Mouse (Mus musculus) adrenal gland, postnatal 10 days (tissue): ENCODE data around the gene Zswim1. TPM values are rescaled to one million over a fixed set of nuclear protein-coding genes. Genes with fewer than 3 reads are reported as not detected.
"Not testable (repeated sequence)": the region's sequence is repeated elsewhere in the genome, so short reads cannot be mapped to it uniquely, and the experiment has no call there.

Source experiments
- DNase-seq: peaks from one replicate; pipeline ENCODE4 v3.0.0; 2021; ENCODE audit warnings: mixed read lengths
- total RNA-seq, 2 experiments: library from RNA; stranded (reverse); gene quantifications; 2 replicates each; pipeline ENCODE4 v1.2.3; 2021

Zswim1 gene
- total RNA-seq, 2 experiments from 2014 or later: 6.9 to 8.5 TPM

DNA sequence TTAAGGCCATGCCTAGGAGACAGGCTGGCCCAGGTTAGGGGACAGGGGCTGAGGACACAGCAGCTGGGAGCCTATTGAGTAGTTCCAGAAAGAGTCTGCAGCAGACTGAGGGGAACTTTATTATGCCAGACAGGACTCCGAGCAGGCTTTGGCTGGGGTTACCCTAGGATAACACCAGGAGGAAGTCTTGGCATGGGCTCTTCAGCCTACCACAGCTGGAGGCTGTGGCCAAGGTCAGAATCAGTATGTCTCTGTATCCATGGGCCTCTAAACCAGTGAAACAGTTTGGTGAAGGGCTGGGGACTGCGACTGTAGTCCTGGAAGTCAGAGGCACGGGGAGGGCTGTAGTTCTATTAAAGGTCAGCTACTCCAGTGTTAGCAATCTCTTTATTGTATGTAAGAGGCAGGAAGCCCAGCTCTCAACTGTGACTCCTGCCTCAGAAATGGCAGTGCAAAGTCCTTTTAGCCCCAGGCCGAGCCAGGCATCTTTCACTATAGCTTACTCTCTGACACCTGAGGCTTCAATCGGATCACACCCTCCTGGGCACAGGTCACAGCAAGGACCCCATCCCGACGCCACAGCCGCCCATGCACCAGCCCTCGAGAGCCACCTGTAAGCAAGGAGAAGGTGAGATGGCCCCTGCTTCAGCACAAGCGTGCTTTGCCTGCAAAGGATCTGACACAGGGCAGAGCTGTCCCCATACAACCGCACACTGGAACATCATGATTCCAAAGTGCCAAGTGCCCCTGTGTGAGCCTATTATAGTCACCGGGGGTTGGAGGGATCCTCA, 29.9 kb upstream of the Zswim1 start:
- DNase-seq: peak; percentile 53

DNA sequence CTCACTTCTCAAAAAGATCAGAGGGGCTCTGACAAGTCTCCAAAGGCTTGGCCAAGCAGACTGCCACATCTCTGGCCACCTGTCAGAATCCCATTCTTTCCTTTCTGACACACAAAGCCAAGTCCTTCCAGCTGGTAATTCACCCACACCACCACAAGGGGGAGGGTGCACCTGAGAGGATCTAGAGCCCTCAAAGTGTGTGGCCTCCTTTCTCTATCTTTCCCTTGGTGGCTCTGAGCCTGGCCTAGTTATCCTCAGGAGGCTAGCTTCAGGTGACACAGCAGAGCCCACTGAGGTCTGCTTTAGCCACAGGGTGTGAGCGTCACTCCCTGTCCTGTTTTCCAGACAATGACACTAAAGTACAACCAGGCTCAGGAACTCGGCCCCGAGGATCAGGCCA, 29.2 kb upstream of the Zswim1 start:
- peak; percentile 77 for DNase-seq

GRCm38 (mm10) chr2:164793772-164794171, 28.7 kb upstream of the Zswim1 start:
- DNase-seq: no peak

DNA sequence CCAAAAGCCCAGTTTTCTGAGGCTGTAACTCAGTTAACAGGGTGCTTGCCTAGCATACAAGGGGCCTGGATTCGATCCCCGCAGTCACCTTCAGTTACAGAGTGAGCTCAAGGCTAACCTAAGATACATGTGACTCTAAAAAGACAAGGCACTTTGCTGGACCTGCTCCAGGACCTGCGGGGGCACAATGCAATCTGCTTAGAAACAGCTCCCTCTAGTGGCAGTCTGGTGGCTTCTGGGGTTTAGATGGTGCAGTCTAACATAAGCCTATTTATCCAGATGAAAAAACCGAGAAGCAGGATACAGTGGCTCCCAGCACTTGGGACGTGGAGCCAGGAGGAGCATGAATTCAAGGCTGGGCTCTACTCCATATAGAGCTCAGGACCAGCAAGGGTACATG, 28.2 kb upstream of the Zswim1 start:
- peak; percentile 92 for DNase-seq

DNA sequence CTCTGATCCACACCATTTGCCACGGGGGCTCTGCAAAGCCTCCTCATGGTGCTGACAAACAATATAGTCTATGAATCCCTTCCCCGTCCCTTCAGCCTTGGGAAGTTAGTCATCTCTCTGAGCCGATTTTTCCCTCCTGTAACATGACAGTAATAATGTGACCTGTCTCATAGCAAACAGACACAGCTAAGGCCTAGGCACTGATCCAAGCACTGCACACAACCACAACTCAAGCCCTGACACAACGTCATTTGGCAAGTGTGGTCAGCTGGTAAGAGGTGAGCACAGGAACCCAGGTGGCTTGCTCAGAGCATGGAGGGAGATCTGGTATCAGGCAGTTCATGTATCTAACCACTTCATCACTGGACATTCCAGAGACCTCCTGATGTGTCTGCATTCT, 26.6 kb upstream of the Zswim1 start:
- no peak for DNase-seq

DNA sequence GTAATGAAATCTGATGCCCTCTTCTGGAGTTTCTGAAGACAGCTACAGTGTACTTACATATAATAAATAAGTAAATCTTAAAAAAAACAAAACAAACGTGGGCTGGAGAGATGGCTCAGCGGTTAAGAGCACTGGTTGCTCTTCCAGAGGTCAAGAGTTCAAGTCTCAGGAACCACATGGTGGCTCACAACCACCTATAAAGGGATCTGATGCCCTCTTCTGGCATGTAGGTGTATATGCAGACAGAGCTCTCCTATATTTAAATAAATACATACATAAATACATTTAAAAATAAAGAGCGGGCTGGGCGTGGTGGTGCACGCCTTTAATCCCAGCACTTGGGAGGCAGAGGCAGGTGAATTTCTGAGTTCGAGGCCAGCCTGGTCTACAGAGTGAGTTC, 23.9 kb upstream of the Zswim1 start:
- DNase-seq: not testable (repeated sequence)

DNA sequence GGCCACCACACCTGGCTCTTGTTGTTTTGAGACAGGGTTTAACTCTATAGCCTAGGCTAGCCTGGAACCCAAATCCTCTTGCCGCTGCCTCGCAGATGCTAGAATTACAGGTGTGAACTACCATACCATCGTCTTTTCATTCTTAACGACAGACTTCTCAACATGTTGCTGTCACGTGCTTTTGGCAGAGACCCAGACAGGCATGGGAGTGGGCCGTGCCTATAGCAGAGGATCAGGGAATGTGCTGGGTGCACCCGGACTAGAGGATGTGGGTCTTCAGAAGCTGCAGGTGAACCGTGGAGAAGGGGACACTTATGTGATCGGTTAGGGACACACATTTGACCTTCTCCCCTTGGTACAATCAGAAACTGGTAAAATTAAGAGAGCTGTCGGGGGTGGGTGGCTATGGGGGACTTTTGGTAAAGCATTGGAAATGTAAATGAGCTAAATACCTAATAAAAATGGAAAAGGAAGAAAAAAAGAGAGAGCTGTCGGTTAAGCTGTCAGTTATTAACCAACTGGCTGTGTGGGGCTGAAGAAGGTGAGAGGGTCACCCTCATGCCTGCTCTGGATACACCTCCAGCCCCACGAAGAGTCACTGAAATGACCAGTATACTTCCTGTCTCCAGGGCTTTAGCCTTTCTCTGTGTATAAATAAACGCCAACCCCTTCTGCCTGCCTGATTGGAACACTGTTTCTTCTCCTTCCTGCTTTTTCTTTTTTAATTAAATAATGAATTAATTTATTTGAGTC, 22.1 kb upstream of the Zswim1 start:
- DNase-seq: no peak

- DNase-seq: no peak
Measured at GRCm38 (mm10) chr2:164803201-164803920, 19.1 kb upstream of the Zswim1 start.

GRCm38 (mm10) chr2:164803921-164804313, 18.6 kb upstream of the Zswim1 start:
- DNase-seq: no peak

GRCm38 (mm10) chr2:164804533-164805331, 17.8 kb upstream of the Zswim1 start, which contains the start of the genes Acot8 and Zswim3:
Acot8 (minus strand) TSS chr2:164804882.
Zswim3 (plus strand) TSS chr2:164805098.
- peak; percentile 98 for DNase-seq

DNA sequence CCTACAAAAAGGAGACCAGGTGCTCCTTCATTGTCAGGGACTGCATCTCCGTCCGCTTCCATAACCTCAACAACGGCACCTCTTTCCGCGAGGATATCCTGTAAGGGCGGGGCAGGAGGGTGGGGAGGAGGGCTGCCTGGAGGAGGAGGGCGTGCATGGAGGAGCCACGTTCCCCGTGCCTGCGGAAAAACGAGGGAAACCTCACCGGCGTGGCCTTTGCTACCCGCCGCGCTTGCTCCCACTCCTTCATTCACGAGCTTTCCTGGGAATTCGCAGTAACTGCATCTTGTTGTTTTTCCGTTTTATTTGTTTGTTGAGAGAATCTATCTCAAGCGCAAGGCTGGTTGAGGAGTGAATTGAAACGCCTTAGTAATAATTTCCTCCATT, 17.2 kb upstream of the Zswim1 start:
- no peak for DNase-seq

DNA sequence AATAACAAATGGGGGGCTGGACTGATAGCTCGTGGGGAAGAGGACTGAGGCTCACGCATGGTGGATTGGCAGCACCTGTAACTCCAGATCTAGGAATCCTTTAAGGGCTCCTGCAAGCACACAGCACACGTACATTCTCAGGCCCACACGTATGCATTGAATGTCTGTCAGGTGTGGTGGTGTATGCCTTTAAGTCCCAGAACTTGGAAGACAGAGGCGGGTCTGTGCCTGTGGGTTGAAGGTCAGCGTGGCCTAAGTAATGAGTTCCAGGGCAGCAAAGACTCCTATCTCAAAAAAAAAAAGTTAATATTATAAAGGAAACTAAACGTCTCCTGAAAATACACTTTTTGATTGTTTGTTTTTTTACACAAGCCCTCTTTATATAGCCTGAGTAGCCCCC, 15.9 kb upstream of the Zswim1 start:
- DNase-seq: peak; percentile 12

DNA sequence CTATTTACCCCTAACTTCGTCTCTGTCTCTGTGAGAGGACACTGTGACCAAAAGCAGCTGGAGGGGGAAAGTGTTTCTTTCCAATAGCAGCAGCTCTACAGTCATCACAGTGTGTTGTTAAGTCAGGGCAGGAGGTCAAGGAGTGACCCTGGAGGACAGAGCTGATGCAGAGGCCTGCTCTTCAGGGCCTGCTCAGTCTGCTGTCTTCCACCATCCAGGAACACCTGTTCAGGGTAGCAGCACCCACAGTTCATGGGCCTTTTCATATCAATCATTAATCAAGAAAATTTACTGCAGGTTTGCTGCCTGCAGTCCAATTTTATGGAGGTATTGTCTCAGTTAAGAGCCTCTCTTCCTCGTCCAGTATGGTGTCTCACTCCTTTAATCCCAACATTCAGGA, 8.9 kb upstream of the Zswim1 start:
- DNase-seq: no peak

DNA sequence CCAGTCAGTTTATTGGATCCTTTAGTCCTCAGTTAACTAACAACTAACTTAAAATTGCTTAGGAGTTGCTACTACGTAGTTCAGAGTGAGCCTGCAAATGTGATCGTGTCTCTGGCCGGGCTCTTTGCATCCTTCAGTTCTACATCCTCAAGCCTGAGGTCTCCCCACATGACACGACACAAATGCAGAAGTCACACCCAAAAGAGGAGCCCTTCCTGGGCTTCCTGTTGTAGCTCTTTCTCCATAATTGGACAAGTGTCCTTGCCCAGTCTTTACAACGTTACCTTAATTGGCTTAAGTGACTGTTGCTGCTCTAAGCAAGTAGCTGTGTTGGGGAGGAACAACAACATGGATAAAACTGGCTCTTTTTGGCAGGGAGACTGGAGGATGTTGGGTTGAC, 7.1 kb upstream of the Zswim1 start:
- DNase-seq: no peak

- no peak for DNase-seq
Measured at GRCm38 (mm10) chr2:164815821-164816220, 6.7 kb upstream of the Zswim1 start.

DNA sequence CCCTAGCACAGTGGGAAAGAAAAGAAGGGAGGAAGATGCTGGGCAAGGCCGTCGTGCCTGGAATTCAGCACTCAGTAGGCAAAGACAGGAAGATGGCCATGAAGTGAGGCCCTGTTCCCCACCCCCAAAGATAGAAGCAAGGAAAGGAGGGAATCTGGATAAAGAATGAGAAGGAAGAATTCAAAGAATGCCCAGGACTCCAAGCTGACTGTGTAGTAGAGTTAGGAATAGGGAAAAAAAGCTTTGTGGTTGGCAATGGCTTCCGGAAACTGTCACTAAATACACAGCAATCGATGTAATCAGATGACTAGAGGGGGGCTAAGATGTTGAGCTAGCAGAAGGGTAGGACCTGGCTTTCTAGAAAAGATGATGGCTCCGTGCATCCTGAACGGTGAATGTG, 5.3 kb upstream of the Zswim1 start:
- DNase-seq: no peak

DNA sequence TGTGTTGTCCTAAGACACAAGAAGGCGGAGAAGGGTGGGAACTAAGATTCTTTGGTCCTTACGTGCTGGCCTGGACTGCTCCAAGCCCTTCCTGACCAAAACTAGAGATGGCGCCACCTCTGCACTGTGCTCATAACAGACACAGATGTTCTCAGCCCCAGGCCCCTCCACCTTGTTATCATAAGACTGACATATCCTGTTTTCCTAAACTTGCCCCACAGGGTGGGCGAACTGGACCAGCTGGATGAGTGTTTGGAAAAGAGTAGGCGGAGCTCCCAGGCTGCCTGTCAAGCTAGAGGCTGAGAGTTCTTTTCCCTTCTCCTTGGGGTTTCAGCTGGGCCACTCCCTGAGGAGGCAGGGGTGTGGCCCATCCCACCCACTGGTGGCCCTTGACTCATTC, 4.8 kb upstream of the Zswim1 start:
- no peak for DNase-seq

DNA sequence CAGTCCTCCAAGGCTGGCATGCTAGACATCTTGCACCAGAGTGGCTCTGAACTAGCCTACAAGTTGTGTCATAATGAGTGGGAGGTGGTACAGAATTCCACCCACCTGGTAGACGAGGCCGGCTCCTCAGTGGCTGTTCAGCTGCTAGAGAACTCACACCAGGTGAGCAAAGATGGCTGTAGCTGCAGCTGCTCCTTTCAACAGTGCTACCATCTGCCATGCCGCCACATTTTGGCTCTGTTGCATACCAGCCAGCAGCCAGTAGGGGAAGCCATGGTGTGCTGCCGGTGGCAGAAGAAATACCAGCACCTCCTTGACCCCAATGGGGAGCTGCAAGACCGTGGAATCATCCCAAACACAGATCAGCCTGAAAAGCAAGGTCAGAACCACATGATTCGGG, 1.4 kb upstream of the Zswim1 start:
- no peak for DNase-seq

DNA sequence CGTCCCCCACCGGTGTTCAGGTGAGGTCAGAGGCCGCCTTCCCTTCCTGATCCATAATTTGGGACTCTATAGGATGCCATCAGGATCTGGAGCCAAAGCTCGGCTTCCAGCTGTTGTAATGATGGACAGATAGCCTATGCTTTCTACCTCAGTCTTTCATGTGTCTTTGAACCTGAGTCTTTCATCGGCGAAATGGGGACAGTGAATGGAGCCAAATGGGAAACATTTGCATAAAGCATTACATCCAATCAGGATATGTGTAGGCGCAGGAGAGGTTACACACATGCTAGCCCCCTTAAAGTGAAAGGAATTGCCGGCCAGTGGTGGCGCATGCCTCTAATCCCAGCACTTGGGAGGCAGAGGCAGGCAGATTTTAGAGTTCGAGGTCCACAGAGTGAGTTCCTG, 697 bp downstream of the Zswim1 start:
- peak; percentile 43 for DNase-seq

DNA sequence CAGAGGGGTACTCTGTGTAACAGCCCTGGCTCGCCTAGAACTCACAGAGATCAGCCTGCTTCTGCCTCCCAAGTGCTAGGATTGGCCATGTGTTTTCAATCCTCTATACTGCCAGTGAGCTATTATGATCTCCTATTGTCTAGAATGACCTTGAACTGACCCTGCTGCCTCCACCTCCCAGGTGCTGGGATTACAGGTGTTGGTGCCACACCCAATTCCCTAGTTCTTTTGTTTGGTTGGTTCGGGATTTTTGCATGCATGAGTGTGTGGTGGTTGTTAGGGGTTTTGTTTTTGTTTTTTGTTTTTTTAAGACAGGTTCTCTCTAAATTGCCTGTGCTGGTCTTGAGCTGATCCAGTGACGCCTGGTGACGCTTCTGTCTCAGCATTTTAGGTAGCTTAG, 1.5 kb downstream of the Zswim1 start:
- DNase-seq: no peak

DNA sequence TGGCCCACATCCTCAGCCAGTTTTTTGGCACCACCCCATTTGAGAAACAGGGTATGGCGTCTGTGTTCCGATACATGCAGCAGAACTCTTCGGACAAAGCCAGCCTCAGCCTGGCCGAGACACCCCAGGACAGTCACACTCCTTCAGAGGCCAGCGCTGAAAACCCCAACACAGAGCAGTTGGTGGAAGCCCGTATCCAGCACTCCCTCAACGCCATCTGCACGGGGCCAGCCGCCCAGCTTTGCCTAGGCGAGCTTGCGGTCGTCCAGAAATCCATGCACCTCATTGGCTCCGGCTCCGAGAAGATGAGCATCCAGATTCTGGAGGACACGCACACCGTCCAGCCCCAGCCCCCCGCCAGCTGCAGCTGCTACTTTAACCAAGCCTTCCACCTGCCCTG, 3.0 kb downstream of the Zswim1 start:
- no peak for DNase-seq
